Mouse (Mus musculus): ENCODE measurements around the gene Npl.

DNA sequence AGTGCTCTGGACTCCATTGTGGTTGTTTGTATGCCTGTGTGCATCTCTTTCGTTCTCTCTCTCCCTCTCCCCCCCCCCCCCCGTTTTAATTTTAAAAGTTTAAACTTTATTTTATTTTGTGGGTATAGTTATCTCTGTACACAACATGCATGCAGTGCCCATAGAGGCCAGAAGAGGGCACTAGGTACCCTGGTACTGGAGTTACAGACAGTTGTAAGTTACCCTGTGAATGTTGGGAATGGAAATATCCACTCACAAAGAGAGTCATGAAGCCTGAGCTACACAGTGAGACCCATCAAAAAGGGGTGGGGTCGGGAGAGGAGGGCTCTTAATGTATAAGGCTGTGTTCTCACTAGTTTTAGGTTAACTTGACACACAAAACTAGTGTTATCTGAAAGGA lies 969 bp upstream of the Npl start:
- TF ChIP-seq POLR2A (IDR thresholded peaks at IDR 0.05; ENCODE audit: borderline replicate concordance, control insufficient read depth, low read depth, low read length) (no peak), CTCF (IDR thresholded peaks at IDR 0.05; ENCODE audit: control insufficient read depth, insufficient read depth, low read length) (0 out of 2 replicates have a peak, but pooled peaks have one; percentile 30)
